Mouse (Mus musculus) urinary bladder, postnatal 36 days (tissue): ENCODE data around the gene Ncf4.
"Not testable (repeated sequence)": the region's sequence is repeated elsewhere in the genome, so short reads cannot be mapped to it uniquely, and the experiment has no call there.

Source experiments
- DNase-seq, 2 experiments: peaks; one replicate each; pipeline ENCODE4 v3.0.0; 2022; ENCODE audit warnings: low spot score in 2 of 2, mixed read lengths in 1 of 2

Gene Ncf4

GRCm38 (mm10) chr15:78254751-78255150 lies 10.2 kb downstream of the Ncf4 start:
- DNase-seq, result peak in 1 of 2 experiments; percentile 22

GRCm38 (mm10) chr15:78256602-78257259 lies 12.1 kb downstream of the Ncf4 start:
- DNase-seq, result not testable (repeated sequence)

GRCm38 (mm10) chr15:78257326-78258050 lies 12.9 kb downstream of the Ncf4 start:
- peak; percentile 40 to 55 for DNase-seq

GRCm38 (mm10) chr15:78258246-78258865 lies 13.8 kb downstream of the Ncf4 start:
- no peak for DNase-seq

- DNase-seq, result no peak
Measured at GRCm38 (mm10) chr15:78260668-78261333, 16.2 kb downstream of the Ncf4 start.

- DNase-seq, result no peak
Measured at GRCm38 (mm10) chr15:78263286-78263685, 18.7 kb downstream of the Ncf4 start.

- DNase-seq, result no peak
Measured at GRCm38 (mm10) chr15:78267441-78267840, 22.8 kb downstream of the Ncf4 start.

GRCm38 (mm10) chr15:78267865-78268264 lies 23.3 kb downstream of the Ncf4 start:
- no peak for DNase-seq

GRCm38 (mm10) chr15:78271208-78271607 lies 26.6 kb downstream of the Ncf4 start:
- no peak for DNase-seq

GRCm38 (mm10) chr15:78278308-78278707 lies 33.7 kb downstream of the Ncf4 start:
- DNase-seq, result no peak

GRCm38 (mm10) chr15:78287941-78288340 lies 43.3 kb downstream of the Ncf4 start:
- DNase-seq, result no peak

- DNase-seq, result not testable (repeated sequence)
Measured at GRCm38 (mm10) chr15:78289775-78290174, 45.2 kb downstream of the Ncf4 start.

- DNase-seq, result not testable (repeated sequence)
Measured at GRCm38 (mm10) chr15:78293228-78293627, 48.6 kb downstream of the Ncf4 start.

- DNase-seq, result no peak
Measured at GRCm38 (mm10) chr15:78293716-78294115, 49.1 kb downstream of the Ncf4 start.

- DNase-seq, result no peak
Measured at GRCm38 (mm10) chr15:78298558-78298957, 54.0 kb downstream of the Ncf4 start.

GRCm38 (mm10) chr15:78299641-78300040 lies 55.0 kb downstream of the Ncf4 start:
- no peak for DNase-seq

- DNase-seq, result no peak
Measured at GRCm38 (mm10) chr15:78300773-78301172, 56.2 kb downstream of the Ncf4 start.

- DNase-seq, result no peak
Measured at GRCm38 (mm10) chr15:78302718-78303117, 58.1 kb downstream of the Ncf4 start.

- DNase-seq, result no peak
Measured at GRCm38 (mm10) chr15:78303665-78304233, 59.1 kb downstream of the Ncf4 start.

- DNase-seq, result no peak
Measured at GRCm38 (mm10) chr15:78305341-78305933, 60.8 kb downstream of the Ncf4 start, which contains the start of gene Csf2rb2. TSS of gene Csf2rb2 (minus strand) at chr15:78305721.

- DNase-seq, result no peak
Measured at GRCm38 (mm10) chr15:78309865-78310264, 65.3 kb downstream of the Ncf4 start.
